Mouse (Mus musculus): ENCODE data around the gene Zfp354c. TPM values are rescaled to one million over a fixed set of nuclear protein-coding genes. Genes with fewer than 3 reads are reported as not detected.

Gene Zfp354c
- polyA plus RNA-seq, 1 experiment from 2014 or later: 16.9 TPM

DNA sequence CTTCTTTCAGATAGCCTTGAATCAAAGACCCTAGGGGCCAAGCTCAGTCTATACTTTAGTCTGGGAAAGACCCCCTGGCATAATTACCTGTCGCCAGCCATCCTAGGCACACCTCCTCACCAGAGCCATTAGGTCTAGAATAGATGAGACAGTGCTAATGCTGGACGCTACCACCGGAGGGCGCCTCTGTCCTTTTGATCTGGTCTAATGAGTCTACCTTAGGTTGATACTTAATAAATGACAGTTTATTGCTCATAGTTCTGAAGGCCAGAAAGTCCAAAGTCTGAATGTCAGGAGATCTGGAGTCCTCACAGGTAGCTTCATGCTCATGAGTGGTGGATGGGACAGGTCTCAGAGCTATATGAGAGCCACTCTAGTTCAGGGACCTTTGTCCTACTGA lies 60.5 kb downstream of the Zfp354c start:
- no peak for ATAC-seq (replicated peaks; ENCODE audit: insufficient number of reproducible peaks, low FRiP score, low TSS enrichment)
- Histone ChIP-seq H3K4me2 (no peak overlapping the region), H3K27ac (ENCODE audit: low read depth, low read length) (no peak overlapping the region), H3K27me3 (ENCODE audit: control insufficient read depth, insufficient read depth, low read length) (no peaks in the 10 kb centered on the region), H3K9me3 (replicated peaks; ENCODE audit: control insufficient read depth, low read length) (no peaks in the 10 kb centered on the region), H3K36me3 (ENCODE audit: control insufficient read depth, insufficient read depth, low read length) (no peaks in the 10 kb centered on the region), H3K9ac (ENCODE audit: low read depth, low read length) (no peak overlapping the region), H3K4me1 (ENCODE audit: control insufficient read depth, insufficient read depth, low read length) (no peaks in the 10 kb centered on the region), H3K4me3 (ENCODE audit: low read depth, low read length) (no peak overlapping the region)
- WGBS (ENCODE audit: insufficient replicate concordance): 17% methylated on average over 4 of the region's 4 CpGs

DNA sequence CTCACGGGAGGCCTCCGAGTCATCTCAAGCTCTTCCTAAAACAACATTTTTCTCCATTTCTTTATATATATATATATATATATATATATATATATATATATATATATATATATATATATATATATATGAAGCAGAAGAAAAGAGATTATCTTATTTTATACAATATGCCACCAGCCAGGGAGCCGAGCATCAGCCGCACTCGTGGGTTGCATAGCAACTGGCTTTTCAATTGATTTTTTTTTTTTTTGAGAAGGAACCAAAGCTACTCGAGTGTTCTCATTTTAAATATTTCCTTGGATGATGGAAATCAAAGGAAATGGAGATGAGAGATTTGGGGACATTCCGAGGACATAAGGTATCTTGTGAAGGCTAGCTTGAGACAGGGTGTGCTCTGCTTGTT lies 61.1 kb downstream of the Zfp354c start:
- H3K36me3 ChIP-seq (ENCODE audit: control insufficient read depth, insufficient read depth, low read length): no peaks in the 10 kb centered on the region
- no peaks in the 10 kb centered on the region for H3K27me3 ChIP-seq (ENCODE audit: control insufficient read depth, insufficient read depth, low read length)
- H3K4me2 ChIP-seq: no peak overlapping the region
- no peaks in the 10 kb centered on the region for H3K9me3 ChIP-seq (replicated peaks; ENCODE audit: control insufficient read depth, low read length)
- no peak overlapping the region for H3K4me3 ChIP-seq (ENCODE audit: low read depth, low read length)
- no peak overlapping the region for H3K27ac ChIP-seq (ENCODE audit: low read depth, low read length)
- H3K4me1 ChIP-seq (ENCODE audit: control insufficient read depth, insufficient read depth, low read length): no peaks in the 10 kb centered on the region
- ATAC-seq (replicated peaks; ENCODE audit: insufficient number of reproducible peaks, low FRiP score, low TSS enrichment): no peak
- H3K9ac ChIP-seq (ENCODE audit: low read depth, low read length): no peak overlapping the region
- 83% methylated on average over 7 of the region's 7 CpGs for WGBS (ENCODE audit: insufficient replicate concordance)

Other genes starting within 250 kb of the Zfp354c start
- 2.5 and 2.9 TPM in 2 replicates for gene Adamts2, start 225.6 kb downstream of the Zfp354c start, polyA plus RNA-seq (2014; fragmentation: Nextera tagmentation; extraction: Ambion mirVana)
- gene Zfp879, start 13.8 kb upstream of the Zfp354c start, polyA plus RNA-seq (2014; fragmentation: Nextera tagmentation; extraction: Ambion mirVana): 0.50 and 0.63 TPM in 2 replicates
- 0.04 TPM in 1 of 2 replicates, not detected in the other for gene Grm6, start 23.0 kb upstream of the Zfp354c start, polyA plus RNA-seq (2014; fragmentation: Nextera tagmentation; extraction: Ambion mirVana)
- 2.8 and 4.6 TPM in 2 replicates for gene Zfp454, start 59.9 kb upstream of the Zfp354c start, polyA plus RNA-seq (2014; fragmentation: Nextera tagmentation; extraction: Ambion mirVana)
- gene Zfp2, start 88.4 kb upstream of the Zfp354c start, polyA plus RNA-seq (2014; fragmentation: Nextera tagmentation; extraction: Ambion mirVana): 9.2 and 11.2 TPM in 2 replicates
- gene Zfp354b, start 103.9 kb upstream of the Zfp354c start, polyA plus RNA-seq (2014; fragmentation: Nextera tagmentation; extraction: Ambion mirVana): 0.30 and 0.82 TPM in 2 replicates
- gene 4933414I15Rik, start 116.0 kb upstream of the Zfp354c start, polyA plus RNA-seq (2014; fragmentation: Nextera tagmentation; extraction: Ambion mirVana): not detected in 2 replicates
- not detected in 2 replicates for gene Prop1, start 126.0 kb upstream of the Zfp354c start, polyA plus RNA-seq (2014; fragmentation: Nextera tagmentation; extraction: Ambion mirVana)
- gene Olfr1378, start 138.8 kb upstream of the Zfp354c start, polyA plus RNA-seq (2014; fragmentation: Nextera tagmentation; extraction: Ambion mirVana): not detected in 2 replicates
- gene Olfr1377, start 154.2 kb upstream of the Zfp354c start, polyA plus RNA-seq (2014; fragmentation: Nextera tagmentation; extraction: Ambion mirVana): not detected in 2 replicates
- not detected in 2 replicates for gene Olfr51, start 175.9 kb upstream of the Zfp354c start, polyA plus RNA-seq (2014; fragmentation: Nextera tagmentation; extraction: Ambion mirVana)
- not detected in 2 replicates for gene Olfr54, start 186.5 kb upstream of the Zfp354c start, polyA plus RNA-seq (2014; fragmentation: Nextera tagmentation; extraction: Ambion mirVana)
- gene Olfr1375, start 220.4 kb upstream of the Zfp354c start, polyA plus RNA-seq (2014; fragmentation: Nextera tagmentation; extraction: Ambion mirVana): not detected in 2 replicates
- 6.6 and 8.2 TPM in 2 replicates for gene Zfp354a, start 231.5 kb upstream of the Zfp354c start, polyA plus RNA-seq (2014; fragmentation: Nextera tagmentation; extraction: Ambion mirVana)